ENCODE assay signal across 10 mouse cellular contexts in genomic region chr13:48498676-48499075, GRCm38 (mm10). TPM values are rescaled to one million over a fixed set of nuclear protein-coding genes. Genes with fewer than 3 reads are reported as not detected.
DNase-seq lines count a peak whose midpoint lies in the region; ATAC-seq and TF ChIP-seq lines count a peak whose summit lies in the region.
"Had no signal": no experiment of that assay in that cellular context is flagged by ENCODE, and none has a peak within 500 bp of the region (broad histone marks: within the 10 kb centered on the region; RNA-seq: fewer than 3 reads in every experiment).

No protein-coding gene starts in this region.

- H3K4me1 ChIP-seq in limb, embryonic 11.5 days (ENCODE audit: control insufficient read depth, insufficient read depth, low read length): no peaks in the 10 kb centered on the region
- no peaks in the 10 kb centered on the region for H3K4me1 ChIP-seq in stomach, postnatal 0 days (replicated peaks; ENCODE audit: control insufficient read depth, insufficient read depth)
- H3K4me1 ChIP-seq in liver, embryonic 11.5 days (replicated peaks; ENCODE audit: control insufficient read depth, insufficient read depth, low read length): no peaks in the 10 kb centered on the region

- ATAC-seq in limb, embryonic 11.5 days (ENCODE audit: insufficient number of reproducible peaks, low FRiP score, low TSS enrichment, low read depth): no peak
- peak; percentile 45; the same call in 1 of the 2 replicates for ATAC-seq in stomach, postnatal 0 days (ENCODE audit: low FRiP score, low TSS enrichment)
- no peak for ATAC-seq in liver, embryonic 11.5 days (replicated peaks; ENCODE audit: low FRiP score)
- no peak for ATAC-seq in erythroblast, adult 5-6 weeks (replicated peaks; ENCODE audit: low FRiP score, poor library complexity, severe bottlenecking)

- TF ChIP-seq CTCF in stomach, postnatal 0 days (IDR thresholded peaks at IDR 0.05; ENCODE audit: low read depth): no peak

- H3K9me3 ChIP-seq in limb, embryonic 11.5 days (ENCODE audit: control insufficient read depth, low read length): no peaks in the 10 kb centered on the region
- 0 out of 2 replicates have a peak, but pooled peaks cover 2% of the 10 kb centered on the region for H3K9me3 ChIP-seq in stomach, postnatal 0 days (ENCODE audit: control insufficient read depth, low read length)
- peaks cover 2% of the 10 kb centered on the region; the same call in 1 of the 2 replicates for H3K9me3 ChIP-seq in liver, embryonic 11.5 days (ENCODE audit: control insufficient read depth, low read length)

- H3K9ac ChIP-seq in limb, embryonic 11.5 days (ENCODE audit: low read length): no peak overlapping the region
- no peak overlapping the region for H3K9ac ChIP-seq in stomach, postnatal 0 days (ENCODE audit: low read length)
- no peak overlapping the region for H3K9ac ChIP-seq in liver, embryonic 11.5 days (ENCODE audit: low read depth, low read length)

- intact Hi-C loops in gastrocnemius, postnatal 36 days (cut with DNase I): no loop called here

- no peak overlapping the region for H3K27ac ChIP-seq in limb, embryonic 11.5 days (replicated peaks; ENCODE audit: low read depth, low read length)
- 0 out of 2 replicates have a peak overlapping the region, but pooled peaks have one; percentile 8 for H3K27ac ChIP-seq in stomach, postnatal 0 days (replicated peaks)
- no peak overlapping the region for H3K27ac ChIP-seq in liver, embryonic 11.5 days (ENCODE audit: low read depth, low read length)

- no peak overlapping the region for H3K4me3 ChIP-seq in limb, embryonic 11.5 days (ENCODE audit: low read depth, low read length)
- no peak overlapping the region for H3K4me3 ChIP-seq in stomach, postnatal 0 days (ENCODE audit: low read depth, low read length)
- no peak overlapping the region for H3K4me3 ChIP-seq in liver, embryonic 11.5 days (ENCODE audit: low read depth, low read length)

- 40% methylated on average over 4 of the region's 4 CpGs for WGBS in limb, embryonic 11.5 days
- WGBS in stomach, postnatal 0 days: 53% methylated on average over 4 of the region's 4 CpGs
- 85% methylated on average over 4 of the region's 4 CpGs for WGBS in liver, embryonic 11.5 days

- no peak overlapping the region for H3K4me2 ChIP-seq in limb, embryonic 11.5 days (ENCODE audit: low read depth, severe bottlenecking)
- H3K4me2 ChIP-seq in stomach, postnatal 0 days (replicated peaks; ENCODE audit: low read depth): no peak overlapping the region
- H3K4me2 ChIP-seq in liver, embryonic 11.5 days: no peak overlapping the region

- TF ChIP-seq EP300 in stomach, postnatal 0 days (optimal IDR thresholded peaks at IDR 0.05): no peak

- H3K36me3 ChIP-seq in limb, embryonic 11.5 days (ENCODE audit: control insufficient read depth, insufficient read depth, low read length): peaks cover 5% of the 10 kb centered on the region
- H3K36me3 ChIP-seq in stomach, postnatal 0 days (ENCODE audit: control insufficient read depth, insufficient read depth, low read length): no peaks in the 10 kb centered on the region; the same call in 1 of the 2 replicates
- H3K36me3 ChIP-seq in liver, embryonic 11.5 days (ENCODE audit: control insufficient read depth, insufficient read depth, low read length): peaks cover 14% of the 10 kb centered on the region

- DNase-seq in gastrocnemius, postnatal 10 days: peak; percentile 54
- DNase-seq in gastrocnemius, postnatal 36 days: no peak
- peak; percentile 65 for DNase-seq in urinary bladder, postnatal 14 days (ENCODE audit: low spot score)
- DNase-seq in urinary bladder, adult 18-20 months (ENCODE audit: low spot score in 2 of 2): no peak
- DNase-seq in limb, embryonic 11.5 days (ENCODE audit: low spot score): peak; percentile 51
- peak; percentile 37 for DNase-seq in stomach, postnatal 0 days (ENCODE audit: low spot score)
- no peak for DNase-seq in liver, embryonic 11.5 days (ENCODE audit: low spot score)
- DNase-seq: heart, adult 18-20 months had no signal

- H3K27me3 ChIP-seq in limb, embryonic 11.5 days (ENCODE audit: control insufficient read depth, insufficient read depth, low read length): no peaks in the 10 kb centered on the region
- H3K27me3 ChIP-seq in stomach, postnatal 0 days (ENCODE audit: control insufficient read depth, insufficient read depth, low read length): no peaks in the 10 kb centered on the region
- no peaks in the 10 kb centered on the region for H3K27me3 ChIP-seq in liver, embryonic 11.5 days (replicated peaks; ENCODE audit: control insufficient read depth, insufficient read depth, low read length)

RNA-seq across cellular contexts. Expression of gene Zfp169, which starts 14.6 kb away (rescaled TPM):
- total RNA-seq in gastrocnemius, postnatal 10 days (2021): 1 to 10 TPM; 2.8 to 3.1 TPM
- 1 to 10 TPM; 2.2 to 3.6 TPM for total RNA-seq in gastrocnemius, postnatal 36 days (2021)
- polyA plus RNA-seq in limb, embryonic 11.5 days (2014; fragmentation: Nextera tagmentation; extraction: Ambion mirVana): 8.4 and 8.5 TPM in 2 replicates
- 1.3 and 1.9 TPM in 2 replicates for polyA plus RNA-seq in stomach, postnatal 0 days (2015; fragmentation: Nextera tagmentation; extraction: Ambion mirVana)
- 2.9 and 3.4 TPM in 2 replicates for polyA plus RNA-seq in liver, embryonic 11.5 days (2014; fragmentation: Nextera tagmentation; extraction: Ambion mirVana)
- total RNA-seq in erythroblast, adult 5-6 weeks (2015; ENCODE audit: low replicate concordance): 0.63 and 4.8 TPM in 2 replicates
- 0.98 and 2.9 TPM in 2 replicates for total RNA-seq in erythroblast, adult 5-6 weeks (2017; ENCODE audit: low replicate concordance)

RNA-seq across cellular contexts. Expression of gene A830005F24Rik, which starts 14.7 kb away (rescaled TPM):
- total RNA-seq in gastrocnemius, postnatal 10 days (2021): not detected
- total RNA-seq in gastrocnemius, postnatal 36 days (2021): under 1 TPM in 1 of 2 experiments, not detected in 1; 0.36 TPM
- polyA plus RNA-seq in limb, embryonic 11.5 days (2014; fragmentation: Nextera tagmentation; extraction: Ambion mirVana): 3.5 and 3.9 TPM in 2 replicates
- 0.36 and 0.56 TPM in 2 replicates for polyA plus RNA-seq in stomach, postnatal 0 days (2015; fragmentation: Nextera tagmentation; extraction: Ambion mirVana)
- 1.2 and 1.5 TPM in 2 replicates for polyA plus RNA-seq in liver, embryonic 11.5 days (2014; fragmentation: Nextera tagmentation; extraction: Ambion mirVana)
- 1.9 TPM in 1 of 2 replicates, not detected in the other for total RNA-seq in erythroblast, adult 5-6 weeks (2015; ENCODE audit: low replicate concordance)
- total RNA-seq in erythroblast, adult 5-6 weeks (2017; ENCODE audit: low replicate concordance): not detected in 2 replicates
- total RNA-seq: heart, adult 18-20 months had no signal
- polyA plus RNA-seq: small intestine, adult 2 months had no signal

Comparison
In these comparisons a context has a peak if more than half of its experiments do, and no peak if none do; other contexts are left out.
1. DNase-seq: peak in gastrocnemius, postnatal 10 days (single experiment), urinary bladder, postnatal 14 days (single experiment), limb, embryonic 11.5 days (single experiment) and stomach, postnatal 0 days (single experiment); none in gastrocnemius, postnatal 36 days (0 of 2), urinary bladder, adult 18-20 months (0 of 2) and liver, embryonic 11.5 days (single experiment).